Mouse (Mus musculus): ENCODE results near the gene Tceanc2. TPM values are rescaled to one million over a fixed set of nuclear protein-coding genes. Genes with fewer than 3 reads are reported as not detected.
A peak's percentile ranks its signal among the peaks of the same experiment; 100 is the strongest.

Gene Tceanc2
- polyA plus RNA-seq (2015; fragmentation: Nextera tagmentation; extraction: Ambion mirVana) = 11.9 and 14.4 TPM in 2 replicates

- peaks cover 56% of the 10 kb centered on the region for H3K4me1 ChIP-seq (replicated peaks)
- H3K27me3 ChIP-seq = no peaks in the 10 kb centered on the region
- WGBS (ENCODE audit: insufficient replicate concordance) = under 1% methylated on average over 47 of the region's 47 CpGs
- H3K4me2 ChIP-seq = peak within 1 kb of the TSS; percentile 76
- H3K27ac ChIP-seq (replicated peaks) = peak within 1 kb of the TSS; percentile 99
- H3K36me3 ChIP-seq (replicated peaks) = peaks cover 16% of the 10 kb centered on the region
- no peaks in the 10 kb centered on the region for H3K9me3 ChIP-seq (replicated peaks)
- H3K9ac ChIP-seq = peak within 1 kb of the TSS; percentile 97
- peak within 1 kb of the TSS; percentile 99 for H3K4me3 ChIP-seq (replicated peaks)
- ATAC-seq (ENCODE audit: insufficient read depth) = peak; percentile 47
These were observed at the start of gene Tceanc2 for GRCm38 (mm10) chr4:107178830-107179490. Gene Tceanc2, minus strand, starts transcription at chr4:107179116.

- H3K27ac ChIP-seq (replicated peaks) = no peak overlapping the region
- WGBS (ENCODE audit: insufficient replicate concordance) = 28% methylated on average over 2 of the region's 2 CpGs
- no peak overlapping the region for H3K4me2 ChIP-seq
- no peak overlapping the region for H3K9ac ChIP-seq
- peaks cover 18% of the 10 kb centered on the region for H3K4me1 ChIP-seq (replicated peaks)
- H3K4me3 ChIP-seq (replicated peaks) = no peak overlapping the region
- H3K36me3 ChIP-seq (replicated peaks) = no peaks in the 10 kb centered on the region
- no peaks in the 10 kb centered on the region for H3K9me3 ChIP-seq (replicated peaks)
- no peaks in the 10 kb centered on the region for H3K27me3 ChIP-seq
- ATAC-seq (ENCODE audit: insufficient read depth) = no peak
These were observed 47.4 kb upstream of the Tceanc2 start for GRCm38 (mm10) chr4:107226313-107226712.

- H3K27ac ChIP-seq (replicated peaks) = no peak overlapping the region
- no peaks in the 10 kb centered on the region for H3K9me3 ChIP-seq (replicated peaks)
- no peaks in the 10 kb centered on the region for H3K27me3 ChIP-seq
- ATAC-seq (ENCODE audit: insufficient read depth) = peak; percentile 61; the same call in 1 of the 2 replicates
- no peak overlapping the region for H3K4me2 ChIP-seq
- H3K4me1 ChIP-seq (replicated peaks) = peaks cover 29% of the 10 kb centered on the region
- H3K4me3 ChIP-seq (replicated peaks) = no peak overlapping the region
- 64% methylated on average over 11 of the region's 11 CpGs for WGBS (ENCODE audit: insufficient replicate concordance)
- H3K36me3 ChIP-seq (replicated peaks) = no peaks in the 10 kb centered on the region
- no peak overlapping the region for H3K9ac ChIP-seq
These were observed 44.6 kb upstream of the Tceanc2 start for GRCm38 (mm10) chr4:107223225-107224204.

- ATAC-seq (ENCODE audit: insufficient read depth) = no peak
- Histone ChIP-seq H3K36me3 (replicated peaks) (no peaks in the 10 kb centered on the region), H3K4me3 (replicated peaks) (no peak overlapping the region), H3K9ac (no peak overlapping the region), H3K4me1 (replicated peaks) (peaks cover 49% of the 10 kb centered on the region), H3K27me3 (no peaks in the 10 kb centered on the region), H3K9me3 (replicated peaks) (no peaks in the 10 kb centered on the region), H3K4me2 (no peak overlapping the region), H3K27ac (replicated peaks) (no peak overlapping the region)
- WGBS (ENCODE audit: insufficient replicate concordance) = 74% methylated on average over 5 of the region's 5 CpGs
These were observed 42.6 kb upstream of the Tceanc2 start for GRCm38 (mm10) chr4:107221524-107221923.

GRCm38 (mm10) chr4:107217574-107217973, 38.7 kb upstream of the Tceanc2 start:
- Histone ChIP-seq H3K27me3 (no peaks in the 10 kb centered on the region), H3K4me1 (replicated peaks) (peaks cover 41% of the 10 kb centered on the region), H3K4me3 (replicated peaks) (no peak overlapping the region), H3K27ac (replicated peaks) (peak overlapping the region; percentile 82), H3K9ac (peak overlapping the region; percentile 39; the same call in 1 of the 2 replicates), H3K36me3 (replicated peaks) (no peaks in the 10 kb centered on the region), H3K4me2 (peak overlapping the region; percentile 61), H3K9me3 (replicated peaks) (no peaks in the 10 kb centered on the region)
- peak; percentile 99 for ATAC-seq (ENCODE audit: insufficient read depth)
- 20% methylated on average over 9 of the region's 9 CpGs for WGBS (ENCODE audit: insufficient replicate concordance)

- Histone ChIP-seq H3K4me3 (replicated peaks) (no peak overlapping the region), H3K4me2 (no peak overlapping the region), H3K9me3 (replicated peaks) (no peaks in the 10 kb centered on the region), H3K36me3 (replicated peaks) (no peaks in the 10 kb centered on the region), H3K27ac (replicated peaks) (no peak overlapping the region), H3K4me1 (replicated peaks) (peaks cover 35% of the 10 kb centered on the region), H3K27me3 (no peaks in the 10 kb centered on the region), H3K9ac (no peak overlapping the region)
- no peak for ATAC-seq (ENCODE audit: insufficient read depth)
- WGBS (ENCODE audit: insufficient replicate concordance) = 53% methylated on average over 12 of the region's 12 CpGs
These were observed 34.5 kb upstream of the Tceanc2 start for GRCm38 (mm10) chr4:107213279-107214011.

- no peaks in the 10 kb centered on the region for H3K27me3 ChIP-seq
- H3K36me3 ChIP-seq (replicated peaks) = peaks cover 3% of the 10 kb centered on the region; the same call in 1 of the 2 replicates
- H3K4me2 ChIP-seq = no peak overlapping the region
- H3K9ac ChIP-seq = no peak overlapping the region
- no peak for ATAC-seq (ENCODE audit: insufficient read depth)
- no peaks in the 10 kb centered on the region for H3K9me3 ChIP-seq (replicated peaks)
- peaks cover 20% of the 10 kb centered on the region for H3K4me1 ChIP-seq (replicated peaks)
- H3K27ac ChIP-seq (replicated peaks) = no peak overlapping the region
- WGBS (ENCODE audit: insufficient replicate concordance) = 57% methylated on average over 5 of the region's 5 CpGs
- no peak overlapping the region for H3K4me3 ChIP-seq (replicated peaks)
These were observed 33.0 kb upstream of the Tceanc2 start for GRCm38 (mm10) chr4:107211936-107212335.

- ATAC-seq (ENCODE audit: insufficient read depth) = no peak
- H3K36me3 ChIP-seq (replicated peaks) = peaks cover 8% of the 10 kb centered on the region; the same call in 1 of the 2 replicates
- H3K9ac ChIP-seq = no peak overlapping the region
- no peak overlapping the region for H3K27ac ChIP-seq (replicated peaks)
- WGBS (ENCODE audit: insufficient replicate concordance) = 73% methylated on average over 4 of the region's 4 CpGs
- no peak overlapping the region for H3K4me3 ChIP-seq (replicated peaks)
- no peaks in the 10 kb centered on the region for H3K9me3 ChIP-seq (replicated peaks)
- H3K4me1 ChIP-seq (replicated peaks) = peaks cover 15% of the 10 kb centered on the region
- H3K27me3 ChIP-seq = no peaks in the 10 kb centered on the region
- no peak overlapping the region for H3K4me2 ChIP-seq
These were observed 32.5 kb upstream of the Tceanc2 start for GRCm38 (mm10) chr4:107211465-107211864.

GRCm38 (mm10) chr4:107210483-107211097, 31.7 kb upstream of the Tceanc2 start:
- H3K27me3 ChIP-seq = no peaks in the 10 kb centered on the region
- no peaks in the 10 kb centered on the region for H3K9me3 ChIP-seq (replicated peaks)
- H3K4me1 ChIP-seq (replicated peaks) = peaks cover 13% of the 10 kb centered on the region
- H3K27ac ChIP-seq (replicated peaks) = no peak overlapping the region
- no peak overlapping the region for H3K4me3 ChIP-seq (replicated peaks)
- no peak overlapping the region for H3K4me2 ChIP-seq
- ATAC-seq (ENCODE audit: insufficient read depth) = peak; percentile 44; the same call in 1 of the 2 replicates
- 21% methylated on average over 5 of the region's 5 CpGs for WGBS (ENCODE audit: insufficient replicate concordance)
- peaks cover 14% of the 10 kb centered on the region for H3K36me3 ChIP-seq (replicated peaks)
- H3K9ac ChIP-seq = no peak overlapping the region

- no peak within 1 kb of the TSS for H3K9ac ChIP-seq
- no peak within 1 kb of the TSS for H3K27ac ChIP-seq (replicated peaks)
- no peak within 1 kb of the TSS for H3K4me2 ChIP-seq
- no peak for ATAC-seq (ENCODE audit: insufficient read depth)
- H3K9me3 ChIP-seq (replicated peaks) = no peaks in the 10 kb centered on the region
- H3K4me3 ChIP-seq (replicated peaks) = no peak within 1 kb of the TSS
- H3K27me3 ChIP-seq = no peaks in the 10 kb centered on the region
- H3K4me1 ChIP-seq (replicated peaks) = peaks cover 15% of the 10 kb centered on the region
- 80% methylated on average over 3 of the region's 3 CpGs for WGBS (ENCODE audit: insufficient replicate concordance)
- peaks cover 29% of the 10 kb centered on the region for H3K36me3 ChIP-seq (replicated peaks)
These were observed 30.0 kb upstream of the Tceanc2 start, which contains the start of gene Ldlrad1 for GRCm38 (mm10) chr4:107208880-107209279. Gene Ldlrad1, plus strand, starts transcription at chr4:107209180.
